In the genomic region with DNA sequence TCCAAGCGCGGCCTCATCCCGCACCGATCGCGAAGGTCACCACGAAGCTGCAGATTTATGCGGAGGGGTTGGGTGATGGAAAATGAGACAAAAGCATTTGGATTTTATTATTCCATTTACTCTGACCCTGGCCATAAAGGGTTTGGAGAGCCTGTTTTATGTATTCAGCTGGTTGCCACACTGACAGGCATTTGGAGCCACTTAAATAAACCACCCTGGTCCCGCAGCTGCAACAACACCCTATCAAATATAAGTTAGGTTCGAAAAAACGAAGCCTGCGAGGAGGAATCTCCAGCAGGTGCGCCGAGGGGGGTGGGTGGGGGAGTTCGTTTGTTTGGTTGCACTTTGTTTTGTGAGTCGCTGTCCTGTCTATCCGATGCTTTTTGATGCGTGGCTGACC, we compare ENCODE assay signal across 26 mouse cellular contexts.
DNase-seq lines count a peak whose midpoint lies in the region; ATAC-seq lines count a peak whose summit lies in the region.
"Had no signal": no experiment of that assay in that cellular context is flagged by ENCODE, and none has a peak within 500 bp of the region (broad histone marks: within the 10 kb centered on the region; RNA-seq: fewer than 3 reads in every experiment).

No protein-coding gene starts in this region.

- no peak for ATAC-seq in embryonic facial prominence, embryonic 13.5 days (ENCODE audit: insufficient number of reproducible peaks, insufficient read depth, low FRiP score, low TSS enrichment, low read depth)
- no peak for ATAC-seq in limb, embryonic 13.5 days (ENCODE audit: low FRiP score, low read depth)
- ATAC-seq: CD4-positive, CD25-positive, alpha-beta regulatory T cell, adult 4 months; forebrain, embryonic 16.5 days; intestine, embryonic 15.5 days had no signal

- no peak overlapping the region for H3K9ac ChIP-seq in embryonic facial prominence, embryonic 13.5 days
- H3K9ac ChIP-seq in limb, embryonic 13.5 days: no peak overlapping the region
- H3K9ac ChIP-seq: embryonic facial prominence, embryonic 15.5 days; heart, embryonic 15.5 days; hindbrain, embryonic 13.5 days; intestine, embryonic 15.5 days; liver, embryonic 15.5 days had no signal

- DNase-seq in heart, adult 11 months: peak; percentile 54
- no peak for DNase-seq in heart, adult 18-20 months
- peak; percentile 57 for DNase-seq in embryo, embryonic 10.5 days (ENCODE audit: low spot score)
- no peak for DNase-seq in left cerebral cortex, postnatal 36 days (ENCODE audit: low spot score in 2 of 2)
- no peak for DNase-seq in cerebellum, postnatal 25 days
- DNase-seq in frontal cortex, postnatal 25 days (ENCODE audit: low spot score in 2 of 2): no peak
- DNase-seq: adrenal gland, postnatal 36 days; cerebellum, adult 11 months; cerebellum, postnatal 10 days; gastrocnemius, postnatal 25 days; heart, postnatal 36 days; kidney, adult 9 months; liver; thymus, adult 18-20 months; thymus, postnatal 4 days had no signal

- intact Hi-C loops in left cerebral cortex, postnatal 36 days (cut with DNase I): no loop called here

- 40% methylated on average over 18 of the region's 18 CpGs for WGBS in embryonic facial prominence, embryonic 13.5 days
- 14% methylated on average over 18 of the region's 18 CpGs for WGBS in limb, embryonic 13.5 days

- peaks cover 19% of the 10 kb centered on the region for H3K4me1 ChIP-seq in embryonic facial prominence, embryonic 13.5 days
- peaks cover 33% of the 10 kb centered on the region for H3K4me1 ChIP-seq in limb, embryonic 13.5 days
- H3K4me1 ChIP-seq: heart, embryonic 15.5 days; hindbrain, embryonic 13.5 days; intestine, embryonic 15.5 days; liver, embryonic 15.5 days had no signal

- H3K36me3 ChIP-seq in embryonic facial prominence, embryonic 13.5 days: no peaks in the 10 kb centered on the region
- no peaks in the 10 kb centered on the region for H3K36me3 ChIP-seq in limb, embryonic 13.5 days
- H3K36me3 ChIP-seq: embryonic facial prominence, embryonic 15.5 days; heart, embryonic 15.5 days; hindbrain, embryonic 13.5 days; intestine, embryonic 15.5 days; liver, embryonic 15.5 days had no signal

- H3K27ac ChIP-seq in embryonic facial prominence, embryonic 13.5 days: no peak overlapping the region
- no peak overlapping the region; the same call in 1 of the 2 replicates for H3K27ac ChIP-seq in limb, embryonic 13.5 days
- H3K27ac ChIP-seq: embryonic facial prominence, embryonic 15.5 days; heart, embryonic 15.5 days; hindbrain, embryonic 13.5 days; intestine, embryonic 15.5 days; liver, embryonic 15.5 days; macrophage had no signal

- H3K27me3 ChIP-seq in embryonic facial prominence, embryonic 13.5 days: peaks cover 23% of the 10 kb centered on the region
- peaks cover 11% of the 10 kb centered on the region; the same call in 1 of the 2 replicates for H3K27me3 ChIP-seq in limb, embryonic 13.5 days
- H3K27me3 ChIP-seq: embryonic facial prominence, embryonic 15.5 days; heart, embryonic 15.5 days; intestine, embryonic 15.5 days; liver, embryonic 15.5 days had no signal

- no peak overlapping the region for H3K4me3 ChIP-seq in embryonic facial prominence, embryonic 13.5 days
- peak overlapping the region; percentile 0; the same call in 1 of the 2 replicates for H3K4me3 ChIP-seq in limb, embryonic 13.5 days
- H3K4me3 ChIP-seq: embryonic facial prominence, embryonic 15.5 days; heart, embryonic 15.5 days; hindbrain, embryonic 13.5 days; intestine, embryonic 15.5 days; liver, embryonic 15.5 days had no signal

- H3K4me2 ChIP-seq in embryonic facial prominence, embryonic 13.5 days: peak overlapping the region; percentile 7; the same call in 1 of the 2 replicates
- H3K4me2 ChIP-seq in limb, embryonic 13.5 days (replicated peaks): peak overlapping the region; percentile 48
- H3K4me2 ChIP-seq: embryonic facial prominence, embryonic 15.5 days; heart, embryonic 15.5 days; hindbrain, embryonic 13.5 days; intestine, embryonic 15.5 days; liver, embryonic 15.5 days; midbrain, embryonic 11.5 days had no signal

- no peaks in the 10 kb centered on the region for H3K9me3 ChIP-seq in embryonic facial prominence, embryonic 13.5 days
- H3K9me3 ChIP-seq in limb, embryonic 13.5 days: no peaks in the 10 kb centered on the region
- H3K9me3 ChIP-seq: embryonic facial prominence, embryonic 15.5 days; heart, embryonic 15.5 days; hindbrain, embryonic 13.5 days; intestine, embryonic 15.5 days; liver, embryonic 15.5 days had no signal

Comparison
In these comparisons a context has a peak if more than half of its experiments do, and no peak if none do; other contexts are left out.
1. DNase-seq: peak in heart, adult 11 months (single experiment) and embryo, embryonic 10.5 days (single experiment); none in heart, adult 18-20 months (0 of 2), left cerebral cortex, postnatal 36 days (0 of 2), cerebellum, postnatal 25 days (0 of 2) and frontal cortex, postnatal 25 days (0 of 2).